Mouse (Mus musculus) layer of hippocampus, adult 8-10 months (tissue): ENCODE measurements around the gene Ttc30a1. TPM values are rescaled to one million over a fixed set of nuclear protein-coding genes. Genes with fewer than 3 reads are reported as not detected.
A peak's percentile ranks its signal among the peaks of the same experiment; 100 is the strongest.
"Not testable (repeated sequence)": the region's sequence is repeated elsewhere in the genome, so short reads cannot be mapped to it uniquely, and the experiment has no call there.

Source experiments
- DNase-seq, 2 experiments: peaks; one replicate each; pipeline ENCODE4 v3.0.0; 2022; ENCODE audit warnings: low spot score in 2 of 2
- total RNA-seq, 4 experiments: library from RNA; stranded (reverse); gene quantifications; 2 replicates each; pipeline ENCODE4 v1.2.4; 2022

The Ttc30a1 gene
- total RNA-seq, 4 experiments from 2014 or later, result 2.4 to 4.2 (median 3.5) TPM

- no peak for DNase-seq
Measured at GRCm38 (mm10) chr2:75983091-75983490, 1.3 kb upstream of the Ttc30a1 start.

DNA sequence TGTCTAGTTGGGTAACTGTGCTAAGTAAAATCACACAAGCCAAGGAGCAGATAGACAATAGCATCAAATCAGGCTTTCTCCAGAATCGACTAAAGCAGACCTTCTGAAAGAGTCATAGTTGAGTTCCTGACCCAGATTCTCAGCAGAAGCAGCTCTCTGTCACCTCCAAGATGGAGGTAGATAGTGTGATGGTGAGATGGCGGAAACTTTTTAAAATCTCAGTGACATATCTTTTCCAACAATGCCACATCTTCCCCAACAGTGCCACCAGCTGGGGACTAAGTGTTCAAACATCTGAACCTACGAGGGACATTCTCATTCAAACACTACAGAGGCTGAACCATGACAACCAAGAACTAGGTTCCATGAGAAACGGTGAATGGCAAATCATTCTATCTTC, 859 bp upstream of the Ttc30a1 start:
- no peak for DNase-seq

DNA sequence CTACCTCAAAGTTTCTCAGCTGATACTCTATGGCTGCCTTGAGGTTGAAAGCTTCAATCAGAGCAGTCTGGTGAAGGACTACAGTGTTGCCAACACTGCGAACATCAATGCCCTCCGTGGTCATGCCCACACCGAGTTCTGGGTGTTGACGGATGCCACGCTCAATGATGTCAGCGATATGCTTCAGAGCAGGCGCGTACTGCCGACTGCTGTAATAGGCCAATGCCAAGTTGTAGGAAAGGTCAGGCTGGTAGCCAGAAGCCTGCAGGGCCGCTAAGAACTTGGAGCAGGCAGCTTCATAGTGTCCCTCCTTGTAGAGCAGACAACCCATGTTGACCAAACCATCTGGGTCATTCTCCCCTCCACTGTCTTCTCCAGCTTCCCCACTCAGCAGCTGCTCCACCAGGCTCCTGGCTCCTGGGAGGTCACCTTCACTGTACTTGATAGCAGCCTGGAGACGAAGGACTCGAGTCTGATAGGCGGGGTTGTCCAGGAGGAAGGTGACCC, 781 bp downstream of the Ttc30a1 start:
- not testable (repeated sequence) for DNase-seq

GRCm38 (mm10) chr2:75977752-75978368, 3.9 kb downstream of the Ttc30a1 start, which contains the start of gene Ttc30a2:
Gene Ttc30a2 (minus strand): TSS chr2:75978170.
- DNase-seq, result not testable (repeated sequence)

DNA sequence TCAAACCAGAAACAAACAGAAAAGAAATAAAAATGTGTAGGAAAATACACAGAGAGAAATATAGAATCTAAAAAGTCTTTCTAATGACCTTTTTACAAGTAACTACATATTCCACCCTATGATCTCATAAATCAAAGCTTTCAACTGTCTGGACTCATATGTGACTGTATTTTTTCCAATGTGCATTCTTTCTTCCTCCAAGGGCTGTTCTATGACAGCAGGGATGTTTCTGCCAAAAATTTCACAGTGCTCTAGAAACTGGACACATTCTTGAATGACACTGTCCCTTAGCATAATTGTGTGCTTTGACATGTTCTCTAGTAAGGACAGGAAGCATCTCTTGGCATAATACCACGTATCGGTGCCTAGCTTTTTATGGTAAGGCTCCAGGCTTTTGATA, 5.7 kb downstream of the Ttc30a1 start:
- DNase-seq, result not testable (repeated sequence)

GRCm38 (mm10) chr2:75974131-75974530, 7.6 kb downstream of the Ttc30a1 start:
- no peak for DNase-seq

DNA sequence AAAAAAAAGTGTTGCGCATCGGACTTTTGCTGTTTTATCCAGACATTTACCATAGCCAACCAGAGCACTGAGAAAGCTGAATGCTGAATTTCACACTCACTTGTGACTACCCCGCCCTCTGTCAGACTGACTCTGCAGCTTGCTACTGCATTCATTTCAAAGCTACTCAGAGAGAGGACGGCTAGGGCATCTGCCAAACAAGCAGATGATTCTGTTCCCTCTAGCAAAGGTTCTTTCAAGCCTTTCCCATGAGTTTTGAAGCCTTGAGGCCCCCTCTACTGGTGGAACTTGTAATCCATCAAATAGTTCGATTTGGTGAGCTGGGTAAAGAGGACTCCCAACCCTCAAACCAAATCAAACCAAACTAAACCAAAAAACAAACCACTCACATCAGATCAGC, 16.8 kb downstream of the Ttc30a1 start:
- DNase-seq, result peak; percentile 75 to 80

- peak in 1 of 2 experiments; percentile 30 for DNase-seq
Measured at GRCm38 (mm10) chr2:75964512-75964911, 17.3 kb downstream of the Ttc30a1 start.

DNA sequence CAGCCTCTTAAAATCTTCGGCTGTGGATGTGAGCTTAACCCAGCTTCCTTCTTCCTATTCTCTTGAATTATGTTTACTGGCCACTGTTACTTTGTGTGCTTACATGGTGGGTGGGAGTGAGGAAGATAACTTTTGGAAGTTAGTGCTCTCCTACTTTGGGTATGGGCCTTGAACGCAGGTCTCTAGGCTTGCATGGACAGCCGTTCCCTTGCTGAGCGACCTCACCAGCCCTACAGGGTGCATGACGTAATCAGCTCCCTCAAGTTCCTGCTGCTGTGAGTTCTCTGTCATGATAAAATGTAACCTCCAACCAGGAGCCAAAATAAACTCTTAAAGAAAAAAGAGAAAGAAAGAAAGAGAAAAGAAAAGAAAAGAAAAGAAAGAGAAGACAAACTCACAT, 17.7 kb downstream of the Ttc30a1 start:
- DNase-seq, result no peak

DNA sequence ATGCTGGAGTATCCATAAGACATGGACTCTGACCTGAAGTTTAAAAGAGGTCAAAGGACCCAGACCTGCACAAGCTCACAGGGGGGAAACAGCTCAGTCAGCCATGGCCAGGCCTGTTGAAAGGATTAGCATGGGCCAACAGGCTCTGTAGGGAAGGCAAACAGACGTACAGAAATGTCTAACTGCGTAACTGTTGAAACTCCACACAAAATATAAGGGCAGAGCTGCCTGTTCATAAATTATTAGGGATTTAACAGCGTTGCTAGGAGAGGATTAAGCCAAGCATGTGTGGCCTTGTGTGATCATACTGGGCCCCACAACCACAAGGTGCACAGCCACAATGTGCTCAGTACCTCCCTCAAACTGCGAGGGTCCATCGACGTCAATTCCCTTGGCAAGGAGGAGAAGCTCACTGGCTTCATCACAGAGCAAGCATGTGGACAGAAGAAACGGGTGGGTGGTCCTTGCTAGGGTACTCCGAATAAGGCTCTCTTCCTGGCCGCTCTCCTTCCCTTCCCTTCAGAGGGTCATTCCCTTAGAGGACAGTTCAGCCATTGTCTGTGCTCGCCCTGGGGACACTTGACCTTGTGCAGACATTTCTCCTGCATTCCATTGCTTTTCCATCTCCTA, 18.4 kb downstream of the Ttc30a1 start:
- no peak for DNase-seq

GRCm38 (mm10) chr2:75960366-75961330, 21.1 kb downstream of the Ttc30a1 start:
- no peak for DNase-seq

- peak in 1 of 2 experiments; percentile 37 for DNase-seq
Measured at GRCm38 (mm10) chr2:75959850-75960365, 21.9 kb downstream of the Ttc30a1 start.

DNA sequence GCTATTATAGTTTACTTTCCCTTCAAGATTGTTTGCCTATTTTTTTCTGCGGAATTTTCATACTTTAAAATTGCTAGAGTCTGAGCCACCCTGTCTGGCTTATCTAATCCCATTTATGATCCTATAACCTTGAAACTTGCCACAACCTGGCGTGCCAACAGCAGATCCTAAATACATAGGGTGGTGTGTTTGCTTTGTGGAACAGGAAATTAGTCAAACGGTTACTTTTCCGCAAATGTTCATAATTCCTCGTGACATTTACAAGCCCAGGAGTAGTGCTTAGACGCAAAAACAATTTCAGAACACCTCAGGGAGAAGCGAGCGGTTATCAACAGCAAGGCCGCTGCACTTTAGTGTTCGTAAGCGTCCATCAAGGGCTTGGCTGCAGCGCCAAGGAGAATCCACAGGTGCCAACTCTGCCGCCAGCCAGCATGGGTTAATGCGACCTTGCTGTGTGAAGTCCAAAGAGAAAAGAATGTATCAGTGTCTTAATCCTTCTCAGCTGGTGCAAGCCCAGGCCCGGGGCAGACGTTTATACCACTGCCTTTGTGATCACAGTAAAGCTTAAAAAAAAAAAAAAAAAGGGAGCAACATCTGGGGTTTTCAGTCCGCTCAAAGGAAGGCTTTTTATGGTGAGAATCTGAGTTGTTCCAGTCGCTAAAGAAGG, 22.5 kb downstream of the Ttc30a1 start:
- DNase-seq, result no peak

DNA sequence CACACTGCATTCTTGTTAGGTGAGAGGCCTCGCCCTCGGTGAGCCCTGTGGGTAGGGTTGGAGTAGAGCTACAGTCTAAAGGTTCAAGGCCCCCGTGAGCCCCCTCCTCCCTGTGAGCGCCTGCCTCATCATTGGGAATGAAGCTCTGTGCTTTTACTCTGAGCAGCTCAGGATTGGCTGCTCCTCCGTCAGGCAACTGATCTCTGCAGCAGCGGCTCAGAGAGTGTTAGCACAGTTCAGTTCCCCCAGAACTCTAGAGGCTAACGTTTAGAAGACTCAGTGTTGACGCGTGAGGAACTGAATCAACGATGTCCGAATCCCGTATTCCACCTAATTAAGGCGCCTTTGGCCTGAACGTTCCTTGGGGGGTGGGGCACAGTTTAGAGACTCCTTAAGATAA, 26.1 kb downstream of the Ttc30a1 start:
- DNase-seq, result no peak

DNA sequence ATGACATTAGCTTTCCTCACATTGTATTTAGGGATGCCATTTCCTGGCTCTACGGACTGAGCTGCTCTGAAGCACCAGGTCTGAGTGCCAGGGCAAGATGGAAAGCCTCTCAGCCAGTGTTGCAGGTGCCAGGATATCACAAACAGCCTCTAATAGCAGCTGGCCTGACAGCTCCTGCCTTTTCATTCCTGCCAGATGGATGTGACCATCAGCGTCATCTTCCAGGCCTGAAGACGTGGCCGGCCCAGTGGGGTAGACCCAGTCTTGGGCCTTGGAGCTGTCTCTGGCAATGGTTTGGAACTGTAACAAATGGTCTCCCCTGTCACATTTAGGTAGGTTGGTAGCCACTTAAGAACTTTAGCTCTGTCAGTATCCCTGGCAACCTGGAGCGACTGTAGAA, 28.4 kb downstream of the Ttc30a1 start:
- no peak for DNase-seq

- no peak for DNase-seq
Measured at GRCm38 (mm10) chr2:75950685-75951084, 31.1 kb downstream of the Ttc30a1 start.

- peak; percentile 72 to 81 for DNase-seq
Measured at GRCm38 (mm10) chr2:75938117-75939063, 43.4 kb downstream of the Ttc30a1 start, which contains the start of gene Ttc30b. Gene Ttc30b (minus strand): TSS chr2:75938585.

DNA sequence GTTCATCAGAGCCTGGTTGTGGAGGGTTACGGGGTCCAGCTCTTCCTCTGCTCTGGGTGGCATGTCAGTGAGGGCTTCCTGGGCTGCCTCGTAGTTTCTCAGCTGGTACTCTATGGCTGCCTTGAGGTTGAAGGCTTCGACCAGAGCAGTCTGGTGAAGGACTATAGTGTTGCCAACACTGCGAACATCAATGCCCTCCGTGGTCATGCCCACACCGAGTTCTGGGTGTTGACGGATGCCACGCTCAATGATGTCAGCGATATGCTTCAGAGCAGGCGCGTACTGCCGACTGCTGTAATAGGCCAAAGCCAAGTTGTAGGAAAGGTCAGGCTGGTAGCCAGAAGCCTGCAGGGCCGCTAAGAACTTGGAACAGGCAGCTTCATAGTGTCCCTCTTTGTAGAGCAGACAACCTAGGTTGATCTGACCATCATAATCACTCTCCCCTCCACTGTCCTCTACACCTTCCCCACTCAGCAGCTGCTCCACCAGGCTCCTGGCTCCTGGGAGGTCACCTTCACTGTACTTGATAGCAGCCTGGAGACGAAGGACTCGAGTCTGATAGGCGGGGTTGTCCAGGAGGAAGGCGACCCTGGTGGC, 44.1 kb downstream of the Ttc30a1 start:
- not testable (repeated sequence) for DNase-seq

DNA sequence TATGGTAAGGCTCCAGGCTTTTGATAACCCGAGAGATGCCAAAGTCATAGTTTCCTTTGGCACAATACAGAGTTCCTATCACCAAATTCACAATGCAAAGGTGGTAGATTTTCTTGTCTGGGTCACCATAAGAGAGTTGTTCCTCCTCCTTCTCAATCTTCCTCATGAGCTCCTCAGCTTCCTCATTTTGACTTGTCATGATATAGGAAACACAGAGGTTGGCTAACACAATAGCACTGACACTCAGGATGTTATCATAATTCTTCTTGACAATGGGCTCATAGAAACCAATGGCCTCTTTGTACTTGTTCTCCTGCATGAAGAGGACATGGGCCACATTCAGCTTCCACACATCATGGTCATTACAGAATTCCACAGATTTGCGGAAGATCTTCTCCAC, 45.1 kb downstream of the Ttc30a1 start:
- not testable (repeated sequence) for DNase-seq
